In genomic region chr7:118113541-118114297, GRCm38 (mm10) we compare ENCODE assay signal across 8 mouse cellular contexts. TPM values are rescaled to one million over a fixed set of nuclear protein-coding genes. Genes with fewer than 3 reads are reported as not detected.
DNase-seq lines count a peak whose midpoint lies in the region; ATAC-seq and TF ChIP-seq lines count a peak whose summit lies in the region.

No protein-coding gene starts in this region.

- peaks cover 11% of the 10 kb centered on the region for H3K4me1 ChIP-seq in embryonic fibroblast, embryonic 13.5 days (ENCODE audit: control insufficient read depth, insufficient read depth, low read length)
- peaks cover 9% of the 10 kb centered on the region for H3K4me1 ChIP-seq in limb, embryonic 11.5 days (ENCODE audit: control insufficient read depth, insufficient read depth, low read length)
- H3K4me1 ChIP-seq in neural tube, embryonic 13.5 days (replicated peaks), result peaks cover 61% of the 10 kb centered on the region
- H3K4me1 ChIP-seq in thymus, adult 2 months (replicated peaks; ENCODE audit: control insufficient read depth, insufficient read depth, low read length), result peaks cover 14% of the 10 kb centered on the region

- peak overlapping the region; percentile 91 for H3K4me2 ChIP-seq in limb, embryonic 11.5 days (ENCODE audit: low read depth, severe bottlenecking)
- H3K4me2 ChIP-seq in neural tube, embryonic 13.5 days, result peak overlapping the region; percentile 99

- peaks cover 31% of the 10 kb centered on the region for H3K36me3 ChIP-seq in limb, embryonic 11.5 days (ENCODE audit: control insufficient read depth, insufficient read depth, low read length)
- H3K36me3 ChIP-seq in neural tube, embryonic 13.5 days, result peaks cover 70% of the 10 kb centered on the region
- H3K36me3 ChIP-seq in thymus, adult 2 months (ENCODE audit: control insufficient read depth, insufficient read depth, low read length), result peaks cover 64% of the 10 kb centered on the region

- intact Hi-C loops in gastrocnemius, postnatal 36 days (cut with DNase I), result loop anchor here (10.0 kb wide), 1 partner anchor 709 kb away; no protein-coding TSS in a partner anchor

- no peaks in the 10 kb centered on the region for H3K27me3 ChIP-seq in limb, embryonic 11.5 days (ENCODE audit: control insufficient read depth, insufficient read depth, low read length)
- no peaks in the 10 kb centered on the region for H3K27me3 ChIP-seq in neural tube, embryonic 13.5 days
- H3K27me3 ChIP-seq in thymus, adult 2 months (ENCODE audit: control insufficient read depth, insufficient read depth, low read length), result no peaks in the 10 kb centered on the region

- no peak for ATAC-seq in limb, embryonic 11.5 days (ENCODE audit: insufficient number of reproducible peaks, low FRiP score, low TSS enrichment, low read depth)
- no peak for ATAC-seq in neural tube, embryonic 13.5 days (ENCODE audit: low read depth)

- WGBS in limb, embryonic 11.5 days, result 63% methylated on average over 5 of the region's 5 CpGs
- 70% methylated on average over 5 of the region's 5 CpGs for WGBS in neural tube, embryonic 13.5 days
- WGBS in thymus, adult 2 months, result 48% methylated on average over 5 of the region's 5 CpGs

- no peak overlapping the region for H3K9ac ChIP-seq in limb, embryonic 11.5 days (ENCODE audit: low read length)
- peak overlapping the region; percentile 94 for H3K9ac ChIP-seq in neural tube, embryonic 13.5 days

- H3K4me3 ChIP-seq in layer of hippocampus, adult 2 months, result peak overlapping the region; percentile 71; the same call in 1 of the 2 replicates
- peak overlapping the region; percentile 98 for H3K4me3 ChIP-seq in embryonic fibroblast, embryonic 13.5 days (ENCODE audit: insufficient read depth, low read length)
- peak overlapping the region; percentile 78 for H3K4me3 ChIP-seq in limb, embryonic 11.5 days (ENCODE audit: low read depth, low read length)
- peak overlapping the region; percentile 83 for H3K4me3 ChIP-seq in neural tube, embryonic 13.5 days
- no peak overlapping the region for H3K4me3 ChIP-seq in thymus, adult 2 months (ENCODE audit: control insufficient read depth, insufficient read depth, low read length)

- no peak overlapping the region for H3K27ac ChIP-seq in layer of hippocampus, adult 2 months
- H3K27ac ChIP-seq in embryonic fibroblast, embryonic 13.5 days (ENCODE audit: insufficient read depth, low read length), result no peak overlapping the region
- no peak overlapping the region for H3K27ac ChIP-seq in limb, embryonic 11.5 days (replicated peaks; ENCODE audit: low read depth, low read length)
- no peak overlapping the region for H3K27ac ChIP-seq in neural tube, embryonic 13.5 days (replicated peaks)
- no peak overlapping the region for H3K27ac ChIP-seq in thymus, adult 2 months (ENCODE audit: control insufficient read depth, insufficient read depth, low read length)

- TF ChIP-seq CTCF in layer of hippocampus, adult 2 months (conservative IDR thresholded peaks at IDR 0.05), result no peak
- TF ChIP-seq CTCF in embryonic fibroblast, embryonic 13.5 days (IDR thresholded peaks at IDR 0.05; ENCODE audit: borderline replicate concordance, insufficient read depth, low read length), result no peak
- TF ChIP-seq CTCF in thymus, adult 2 months (IDR thresholded peaks at IDR 0.05; ENCODE audit: borderline replicate concordance, control insufficient read depth, extremely low read depth, insufficient read depth, low read length, poor library complexity), result no peak

- DNase-seq in layer of hippocampus, adult 2 months (ENCODE audit: low spot score in 2 of 2), result no peak
- no peak for DNase-seq in layer of hippocampus, postnatal 10 days (ENCODE audit: low spot score in 2 of 2)
- DNase-seq in limb, embryonic 11.5 days (ENCODE audit: low spot score), result no peak
- DNase-seq in thymus, adult 2 months, result no peak
- DNase-seq in gastrocnemius, postnatal 36 days, result no peak
- no peak for DNase-seq in frontal cortex, adult 2 months (ENCODE audit: extremely low spot score in 1 of 2, low spot score in 1 of 2)

- TF ChIP-seq POLR2A in embryonic fibroblast, embryonic 13.5 days (IDR thresholded peaks at IDR 0.05; ENCODE audit: low read depth, low read length), result no peak
- no peak for TF ChIP-seq POLR2A in thymus, adult 2 months (IDR thresholded peaks at IDR 0.05; ENCODE audit: control insufficient read depth, extremely low read depth, insufficient read depth, low read length, poor library complexity)

- no peaks in the 10 kb centered on the region for H3K9me3 ChIP-seq in limb, embryonic 11.5 days (ENCODE audit: control insufficient read depth, low read length)
- no peaks in the 10 kb centered on the region for H3K9me3 ChIP-seq in neural tube, embryonic 13.5 days

RNA-seq across cellular contexts. Expression of gene Rps15a, which starts 2.3 kb away (rescaled TPM):
- 100 to 1,000 TPM; 372 to 388 TPM for total RNA-seq in layer of hippocampus, adult 2 months (2021)
- total RNA-seq in layer of hippocampus, postnatal 10 days (2021), result 100 to 1,000 TPM; 514 TPM
- polyA plus RNA-seq in embryonic fibroblast, embryonic 13.5 days (2011; ENCODE audit: insufficient read length, low read depth, missing spikeins), result 1,481 and 1,872 TPM in 2 replicates
- 782 and 811 TPM in 2 replicates for polyA plus RNA-seq in limb, embryonic 11.5 days (2014; fragmentation: Nextera tagmentation; extraction: Ambion mirVana)
- 430 and 493 TPM in 2 replicates for polyA plus RNA-seq in neural tube, embryonic 13.5 days (2015; fragmentation: Nextera tagmentation; extraction: Ambion mirVana)
- polyA plus RNA-seq in thymus, adult 2 months (2012; rRNA removed), result 1,244 and 1,382 TPM in 2 replicates
- 100 to 1,000 TPM; 374 to 433 TPM for total RNA-seq in gastrocnemius, postnatal 36 days (2021)
- polyA plus RNA-seq in frontal cortex, adult 2 months (2012; rRNA removed), result 826 and 1,363 TPM in 2 replicates

RNA-seq across cellular contexts. Expression of gene Arl6ip1, which starts 15.7 kb away (rescaled TPM):
- total RNA-seq in layer of hippocampus, adult 2 months (2021), result 100 to 1,000 TPM; 276 to 307 TPM
- total RNA-seq in layer of hippocampus, postnatal 10 days (2021), result 100 to 1,000 TPM; 225 to 227 TPM
- 132 and 159 TPM in 2 replicates for polyA plus RNA-seq in embryonic fibroblast, embryonic 13.5 days (2011; ENCODE audit: insufficient read length, low read depth, missing spikeins)
- 408 and 423 TPM in 2 replicates for polyA plus RNA-seq in limb, embryonic 11.5 days (2014; fragmentation: Nextera tagmentation; extraction: Ambion mirVana)
- 480 and 481 TPM in 2 replicates for polyA plus RNA-seq in neural tube, embryonic 13.5 days (2015; fragmentation: Nextera tagmentation; extraction: Ambion mirVana)
- 216 and 232 TPM in 2 replicates for polyA plus RNA-seq in thymus, adult 2 months (2012; rRNA removed)
- total RNA-seq in gastrocnemius, postnatal 36 days (2021), result 1 to 10 TPM; 8.5 TPM
- polyA plus RNA-seq in frontal cortex, adult 2 months (2012; rRNA removed), result 251 and 293 TPM in 2 replicates
